22 mouse cellular contexts compared by ENCODE assay signal in the genomic region with DNA sequence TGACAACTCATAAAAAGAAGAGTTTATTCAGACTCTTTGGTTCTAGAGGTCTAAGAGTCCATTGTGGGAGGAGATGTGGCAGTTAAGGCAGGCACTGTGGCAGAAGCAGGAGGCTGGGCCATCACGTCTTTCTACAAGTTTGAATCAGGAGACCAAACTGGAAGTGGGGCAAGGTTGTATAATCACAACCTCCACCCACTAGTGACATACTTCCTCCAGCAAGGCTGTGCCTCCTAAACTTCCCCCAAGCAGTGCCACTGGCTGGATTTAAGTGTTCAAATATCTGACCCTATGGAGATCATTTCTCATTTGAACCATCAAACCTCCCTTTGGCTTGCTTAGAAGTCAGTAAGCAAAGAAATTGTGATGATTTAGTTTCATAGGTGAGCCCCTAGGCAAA.
"Had no signal": no experiment of that assay in that cellular context is flagged by ENCODE, and none has a peak within 500 bp of the region (broad histone marks: within the 10 kb centered on the region; RNA-seq: fewer than 3 reads in every experiment).

No protein-coding gene starts in this region.

- H3K9ac ChIP-seq: heart, embryonic 13.5 days; heart, embryonic 15.5 days; hindbrain, embryonic 13.5 days; hindbrain, embryonic 15.5 days; kidney, embryonic 15.5 days; limb, embryonic 13.5 days; limb, embryonic 15.5 days; liver, embryonic 12.5 days had no signal

- H3K27ac ChIP-seq: heart, embryonic 13.5 days; heart, embryonic 15.5 days; hindbrain, embryonic 13.5 days; hindbrain, embryonic 15.5 days; hindbrain, postnatal 0 days; kidney, embryonic 15.5 days; kidney, postnatal 0 days; limb, embryonic 13.5 days; limb, embryonic 15.5 days; liver, embryonic 12.5 days had no signal

- ATAC-seq: hindbrain, postnatal 0 days; intestine, embryonic 16.5 days; liver, embryonic 12.5 days had no signal

- H3K4me3 ChIP-seq: heart, embryonic 13.5 days; heart, embryonic 15.5 days; hindbrain, embryonic 13.5 days; hindbrain, embryonic 15.5 days; kidney, embryonic 15.5 days; limb, embryonic 13.5 days; limb, embryonic 15.5 days; liver, embryonic 12.5 days had no signal

- H3K36me3 ChIP-seq: heart, embryonic 13.5 days; heart, embryonic 15.5 days; hindbrain, embryonic 13.5 days; hindbrain, embryonic 15.5 days; kidney, embryonic 15.5 days; limb, embryonic 13.5 days; limb, embryonic 15.5 days; liver, embryonic 12.5 days had no signal

- DNase-seq: gastrocnemius, postnatal 14 days; heart, adult 18-20 months; heart, postnatal 14 days; heart, postnatal 36 days; kidney, adult 11 months; kidney, adult 2 months; kidney, postnatal 14 days; kidney, postnatal 36 days; layer of hippocampus, adult 9-11 months; layer of hippocampus, postnatal 36 days; left cerebral cortex, postnatal 4 days had no signal

- H3K27me3 ChIP-seq: heart, embryonic 13.5 days; heart, embryonic 15.5 days; hindbrain, embryonic 13.5 days; hindbrain, embryonic 15.5 days; kidney, embryonic 15.5 days; limb, embryonic 13.5 days; limb, embryonic 15.5 days; liver, embryonic 12.5 days had no signal

- H3K4me1 ChIP-seq: heart, embryonic 13.5 days; heart, embryonic 15.5 days; hindbrain, embryonic 13.5 days; hindbrain, embryonic 15.5 days; kidney, embryonic 15.5 days; limb, embryonic 13.5 days; limb, embryonic 15.5 days; liver, embryonic 12.5 days had no signal

- H3K9me3 ChIP-seq: heart, embryonic 13.5 days; heart, embryonic 15.5 days; hindbrain, embryonic 13.5 days; hindbrain, embryonic 15.5 days; kidney, embryonic 15.5 days; limb, embryonic 13.5 days; limb, embryonic 15.5 days; liver, embryonic 12.5 days had no signal
